Mouse (Mus musculus) olfactory bulb, adult 2 months (tissue): ENCODE measurements around the gene Sult1a1.

Experiments
- CTCF ChIP-seq: fragments of 200-500 bp; IDR thresholded peaks from 2 replicates; pipeline ENCODE4 v1.5.1; 2012; ENCODE audit warnings: low read depth, mild to moderate bottlenecking, low read length, moderate library complexity; ENCODE audit not compliant: insufficient read depth
- POLR2A ChIP-seq: fragments of 200-500 bp; IDR thresholded peaks from 2 replicates; pipeline ENCODE4 v1.6.1; 2012; ENCODE audit warnings: mild to moderate bottlenecking, low read depth, low read length, moderate library complexity; ENCODE audit not compliant: insufficient read depth

GRCm38 (mm10) chr7:126700063-126701015, 24.1 kb upstream of the Sult1a1 start:
- TF ChIP-seq CTCF (no peak), POLR2A (no peak)
